Mouse (Mus musculus): ENCODE data around the gene Aire. TPM values are rescaled to one million over a fixed set of nuclear protein-coding genes. Genes with fewer than 3 reads are reported as not detected.
"Not testable (repeated sequence)": the region's sequence is repeated elsewhere in the genome, so short reads cannot be mapped to it uniquely, and the experiment has no call there.

Gene Aire
- polyA plus RNA-seq, 1 experiment from 2014 or later: 0.06 TPM

GRCm38 (mm10) chr10:78015489-78015888 lies 27.9 kb downstream of the Aire start:
- H3K4me1 ChIP-seq: peaks cover 3% of the 10 kb centered on the region
- H3K9me3 ChIP-seq: no peaks in the 10 kb centered on the region
- H3K9ac ChIP-seq: no peak overlapping the region
- no peak overlapping the region for H3K4me3 ChIP-seq
- no peak overlapping the region for H3K27ac ChIP-seq
- no peaks in the 10 kb centered on the region; the same call in 1 of the 2 replicates for H3K27me3 ChIP-seq (replicated peaks)
- H3K36me3 ChIP-seq (replicated peaks): no peaks in the 10 kb centered on the region
- ATAC-seq (replicated peaks): no peak
- WGBS: 94% methylated on average over 1 of the region's 1 CpGs
- no peak overlapping the region for H3K4me2 ChIP-seq

- H3K27me3 ChIP-seq (replicated peaks): no peaks in the 10 kb centered on the region; the same call in 1 of the 2 replicates
- H3K4me2 ChIP-seq: no peak overlapping the region
- H3K9me3 ChIP-seq: no peaks in the 10 kb centered on the region
- H3K9ac ChIP-seq: no peak overlapping the region
- 95% methylated on average over 18 of the region's 18 CpGs for WGBS
- ATAC-seq (replicated peaks): no peak
- no peaks in the 10 kb centered on the region for H3K36me3 ChIP-seq (replicated peaks)
- peaks cover 15% of the 10 kb centered on the region for H3K4me1 ChIP-seq
- H3K4me3 ChIP-seq: no peak overlapping the region
- H3K27ac ChIP-seq: no peak overlapping the region
Observed at GRCm38 (mm10) chr10:78012661-78013495, 30.5 kb downstream of the Aire start.

GRCm38 (mm10) chr10:78011116-78011515 lies 32.3 kb downstream of the Aire start:
- not testable (repeated sequence) for H3K27ac ChIP-seq; ATAC-seq (replicated peaks); H3K27me3 ChIP-seq (replicated peaks); H3K36me3 ChIP-seq (replicated peaks); H3K4me2 ChIP-seq; H3K4me3 ChIP-seq; H3K9me3 ChIP-seq; H3K9ac ChIP-seq
- 92% methylated on average over 5 of the region's 5 CpGs for WGBS
- H3K4me1 ChIP-seq: peaks cover 32% of the 10 kb centered on the region

- ATAC-seq (replicated peaks): no peak
- no peak overlapping the region for H3K4me3 ChIP-seq
- WGBS: 14% methylated on average over 10 of the region's 10 CpGs
Observed at GRCm38 (mm10) chr10:78010335-78010734, 33.1 kb downstream of the Aire start.

GRCm38 (mm10) chr10:78009945-78010293 lies 33.5 kb downstream of the Aire start, which contains the start of gene Pfkl:
Pfkl (minus strand) TSS chr10:78010083.
- peak within 1 kb of the TSS; percentile 59 for H3K4me3 ChIP-seq
- peaks cover 35% of the 10 kb centered on the region for H3K4me1 ChIP-seq
- ATAC-seq (replicated peaks): no peak
- WGBS: under 1% methylated on average over 9 of the region's 9 CpGs
- peak within 1 kb of the TSS; percentile 55 for H3K9ac ChIP-seq
- no peaks in the 10 kb centered on the region; the same call in 1 of the 2 replicates for H3K27me3 ChIP-seq (replicated peaks)
- H3K36me3 ChIP-seq (replicated peaks): no peaks in the 10 kb centered on the region
- peak within 1 kb of the TSS; percentile 92 for H3K27ac ChIP-seq
- no peaks in the 10 kb centered on the region for H3K9me3 ChIP-seq
- peak within 1 kb of the TSS; percentile 82 for H3K4me2 ChIP-seq

More at GRCm38 (mm10) chr10:78010335-78010734, 33.1 kb downstream of the Aire start:
- H3K27ac ChIP-seq: no peak overlapping the region
- H3K27me3 ChIP-seq (replicated peaks): no peaks in the 10 kb centered on the region; the same call in 1 of the 2 replicates
- peaks cover 35% of the 10 kb centered on the region for H3K4me1 ChIP-seq
- no peaks in the 10 kb centered on the region for H3K36me3 ChIP-seq (replicated peaks)
- peak overlapping the region; percentile 82 for H3K4me2 ChIP-seq
- H3K9me3 ChIP-seq: no peaks in the 10 kb centered on the region
- H3K9ac ChIP-seq: no peak overlapping the region

- ATAC-seq (replicated peaks): peak; percentile 98
- H3K27me3 ChIP-seq (replicated peaks): no peaks in the 10 kb centered on the region; the same call in 1 of the 2 replicates
Observed at GRCm38 (mm10) chr10:78009184-78009944, 34.0 kb downstream of the Aire start.

GRCm38 (mm10) chr10:78008169-78008568 lies 35.2 kb downstream of the Aire start:
- Histone ChIP-seq H3K4me3 (peak overlapping the region; percentile 59), H3K27ac (no peak overlapping the region), H3K4me1 (peaks cover 35% of the 10 kb centered on the region), H3K27me3 (replicated peaks) (no peaks in the 10 kb centered on the region; the same call in 1 of the 2 replicates), H3K4me2 (peak overlapping the region; percentile 82), H3K9me3 (no peaks in the 10 kb centered on the region), H3K9ac (peak overlapping the region; percentile 55; the same call in 1 of the 2 replicates), H3K36me3 (replicated peaks) (no peaks in the 10 kb centered on the region)
- ATAC-seq (replicated peaks): no peak
- 78% methylated on average over 3 of the region's 3 CpGs for WGBS

More at GRCm38 (mm10) chr10:78009184-78009944, 34.0 kb downstream of the Aire start:
- Histone ChIP-seq H3K4me3 (peak overlapping the region; percentile 59), H3K27ac (peak overlapping the region; percentile 92), H3K4me2 (peak overlapping the region; percentile 82), H3K36me3 (replicated peaks) (no peaks in the 10 kb centered on the region), H3K4me1 (peaks cover 35% of the 10 kb centered on the region), H3K9ac (peak overlapping the region; percentile 55), H3K9me3 (no peaks in the 10 kb centered on the region)
- under 1% methylated on average over 59 of the region's 59 CpGs for WGBS

GRCm38 (mm10) chr10:78007203-78007602 lies 36.2 kb downstream of the Aire start:
- no peak for ATAC-seq (replicated peaks)
- Histone ChIP-seq H3K9me3 (no peaks in the 10 kb centered on the region), H3K27me3 (replicated peaks) (no peaks in the 10 kb centered on the region; the same call in 1 of the 2 replicates), H3K36me3 (replicated peaks) (no peaks in the 10 kb centered on the region; the same call in 1 of the 2 replicates), H3K4me3 (no peak overlapping the region), H3K4me1 (peaks cover 35% of the 10 kb centered on the region), H3K4me2 (peak overlapping the region; percentile 13; the same call in 1 of the 2 replicates), H3K9ac (no peak overlapping the region), H3K27ac (no peak overlapping the region)
- WGBS: 55% methylated on average over 7 of the region's 7 CpGs

- Histone ChIP-seq H3K27ac (no peak overlapping the region), H3K27me3 (replicated peaks) (no peaks in the 10 kb centered on the region; the same call in 1 of the 2 replicates), H3K36me3 (replicated peaks) (no peaks in the 10 kb centered on the region; the same call in 1 of the 2 replicates), H3K4me3 (no peak overlapping the region), H3K4me1 (peaks cover 35% of the 10 kb centered on the region), H3K9ac (no peak overlapping the region), H3K4me2 (no peak overlapping the region), H3K9me3 (no peaks in the 10 kb centered on the region)
- 90% methylated on average over 4 of the region's 4 CpGs for WGBS
- ATAC-seq (replicated peaks): no peak
Observed at GRCm38 (mm10) chr10:78005791-78006438, 37.5 kb downstream of the Aire start.

- no peaks in the 10 kb centered on the region for H3K9me3 ChIP-seq
- whole genome bisulfite sequencing: 88% methylated on average over 3 of the region's 3 CpGs
- no peak for ATAC-seq (replicated peaks)
- no peak overlapping the region for H3K4me3 ChIP-seq
- peaks cover 31% of the 10 kb centered on the region for H3K4me1 ChIP-seq
- H3K27ac ChIP-seq: no peak overlapping the region
- H3K27me3 ChIP-seq (replicated peaks): no peaks in the 10 kb centered on the region
- H3K4me2 ChIP-seq: no peak overlapping the region
- no peak overlapping the region for H3K9ac ChIP-seq
- H3K36me3 ChIP-seq (replicated peaks): peaks cover 12% of the 10 kb centered on the region; the same call in 1 of the 2 replicates
Observed at GRCm38 (mm10) chr10:78004479-78005100, 38.8 kb downstream of the Aire start.

- WGBS: 92% methylated on average over 2 of the region's 2 CpGs
- no peaks in the 10 kb centered on the region for H3K27me3 ChIP-seq (replicated peaks)
- H3K4me1 ChIP-seq: peaks cover 14% of the 10 kb centered on the region
- no peak overlapping the region for H3K4me3 ChIP-seq
- H3K4me2 ChIP-seq: no peak overlapping the region
- H3K9ac ChIP-seq: no peak overlapping the region
- H3K36me3 ChIP-seq (replicated peaks): peaks cover 18% of the 10 kb centered on the region; the same call in 1 of the 2 replicates
- no peaks in the 10 kb centered on the region for H3K9me3 ChIP-seq
- no peak for ATAC-seq (replicated peaks)
- no peak overlapping the region for H3K27ac ChIP-seq
Observed at GRCm38 (mm10) chr10:78002316-78002715, 41.1 kb downstream of the Aire start.

All from midbrain, embryonic 15.5 days (tissue).